Mouse (Mus musculus) heart, adult 2 months (tissue): ENCODE data around the gene Acadsb.

Experiments used
- EP300 ChIP-seq: fragments of 200-500 bp; IDR thresholded peaks from 2 replicates; pipeline ENCODE4 v1.6.1; 2011; ENCODE audit warnings: low read depth, low read length, control low read depth; ENCODE audit not compliant: insufficient read depth
- POLR2A ChIP-seq: fragments of 200-500 bp; IDR thresholded peaks from 2 replicates; pipeline ENCODE4 v1.6.1; 2011; ENCODE audit warnings: mild to moderate bottlenecking, low read depth, low read length, control low read depth; ENCODE audit not compliant: insufficient read depth

DNA sequence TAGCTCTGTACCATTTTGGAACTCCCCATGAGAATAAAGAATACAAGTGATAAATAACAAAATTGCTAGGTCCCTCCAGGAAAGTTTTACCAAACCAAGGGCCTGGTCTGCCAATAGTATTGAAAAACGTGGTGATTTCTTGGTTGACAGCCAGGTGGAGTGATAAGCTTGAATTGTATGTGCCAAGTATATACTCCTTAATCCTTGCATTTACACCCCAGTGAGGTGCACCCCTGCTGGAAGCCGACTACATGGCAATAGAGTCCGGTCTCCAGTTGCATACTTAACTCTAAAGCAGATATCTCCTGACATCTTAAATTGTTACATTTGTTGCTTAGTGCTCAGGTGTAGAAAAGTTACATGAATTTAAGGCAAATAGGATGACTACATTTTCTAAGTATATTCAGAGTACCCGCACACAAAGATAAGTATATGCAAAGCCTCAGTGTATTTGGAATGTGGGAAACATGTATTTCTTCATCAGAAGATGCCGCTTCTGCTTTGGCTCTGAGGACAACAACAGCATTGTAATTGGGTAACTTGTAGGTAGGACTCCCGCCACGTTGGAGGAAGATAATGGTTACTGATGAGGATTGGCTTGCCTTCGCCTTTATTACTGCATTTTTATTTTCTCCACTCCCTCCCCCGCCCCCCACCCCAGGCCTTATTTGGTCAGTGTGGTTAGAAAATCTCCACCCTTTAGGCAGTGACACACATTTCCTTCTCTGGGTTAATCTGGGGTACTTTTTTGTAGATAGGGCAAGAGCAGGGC is 38.3 kb upstream of the Acadsb start:
- TF ChIP-seq EP300 (no peak), POLR2A (no peak)
